Mouse (Mus musculus): ENCODE data around the gene Mettl8. TPM values are rescaled to one million over a fixed set of nuclear protein-coding genes. Genes with fewer than 3 reads are reported as not detected.

Mettl8 gene
- total RNA-seq, 2 experiments from 2014 or later, result 15.7 to 16.6 TPM

DNA sequence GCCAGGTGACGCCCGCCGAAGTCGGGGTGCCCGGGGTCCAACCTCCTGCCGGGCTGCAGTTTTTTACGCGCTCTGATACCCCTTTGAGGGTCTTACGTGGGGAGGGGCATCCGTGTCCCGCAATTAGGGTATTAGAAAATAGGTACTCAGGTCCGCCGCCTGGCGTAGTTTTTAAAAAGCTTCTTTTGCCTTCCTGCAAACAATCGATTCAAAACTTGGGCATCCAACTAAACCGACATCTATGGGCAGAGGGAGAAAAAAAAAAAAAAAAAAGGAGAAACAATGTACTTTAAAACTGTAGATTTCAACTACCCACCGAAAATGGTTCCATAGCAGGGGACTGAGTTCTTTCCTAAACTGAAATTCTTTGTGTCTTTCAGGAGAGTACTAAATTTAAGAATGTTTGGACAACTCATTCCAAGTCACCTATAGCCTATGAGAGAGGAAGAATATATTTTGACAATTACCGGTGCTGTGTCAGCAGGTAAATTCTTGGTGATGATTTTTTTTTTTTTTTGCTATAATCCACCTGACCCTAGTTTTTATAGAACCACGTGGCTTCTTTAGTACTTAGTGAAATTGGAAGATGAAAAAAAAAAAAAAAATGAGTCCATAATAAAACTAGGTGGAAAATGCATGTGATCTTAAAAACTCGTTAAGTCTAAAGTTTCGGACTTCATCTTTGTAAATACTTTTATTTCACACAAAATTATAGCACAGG is 892 bp upstream of the Mettl8 start:
- peak; percentile 63 for TF ChIP-seq CTCF (conservative IDR thresholded peaks at IDR 0.05)
- Histone ChIP-seq H3K4me3 (peak overlapping the region; percentile 74), H3K27ac (peak overlapping the region; percentile 95)
- no peak for DNase-seq (ENCODE audit: low spot score in 2 of 2)

DNA sequence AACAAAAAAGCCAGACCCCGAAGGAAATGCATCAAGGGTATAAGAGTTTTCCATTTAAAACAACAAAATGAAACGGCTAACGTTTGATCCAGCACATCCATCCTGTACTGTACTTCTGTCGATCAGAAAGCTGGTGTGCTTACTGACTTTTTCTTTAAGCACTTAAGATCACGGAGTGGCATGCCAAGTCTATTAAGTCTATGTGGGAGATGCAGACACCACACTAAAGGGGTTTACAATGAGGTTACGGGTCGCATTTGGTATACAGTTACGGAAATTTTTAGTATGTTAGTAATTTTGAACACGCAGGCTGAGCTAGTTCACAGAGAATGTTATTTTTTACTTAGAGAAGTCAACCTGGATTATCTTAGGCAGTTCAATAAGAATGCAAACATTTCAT is 667 bp downstream of the Mettl8 start:
- no peak for DNase-seq (ENCODE audit: low spot score in 2 of 2)
- TF ChIP-seq CTCF (conservative IDR thresholded peaks at IDR 0.05), result no peak
- Histone ChIP-seq H3K27ac (peak overlapping the region; percentile 95), H3K4me3 (peak overlapping the region; percentile 74)

DNA sequence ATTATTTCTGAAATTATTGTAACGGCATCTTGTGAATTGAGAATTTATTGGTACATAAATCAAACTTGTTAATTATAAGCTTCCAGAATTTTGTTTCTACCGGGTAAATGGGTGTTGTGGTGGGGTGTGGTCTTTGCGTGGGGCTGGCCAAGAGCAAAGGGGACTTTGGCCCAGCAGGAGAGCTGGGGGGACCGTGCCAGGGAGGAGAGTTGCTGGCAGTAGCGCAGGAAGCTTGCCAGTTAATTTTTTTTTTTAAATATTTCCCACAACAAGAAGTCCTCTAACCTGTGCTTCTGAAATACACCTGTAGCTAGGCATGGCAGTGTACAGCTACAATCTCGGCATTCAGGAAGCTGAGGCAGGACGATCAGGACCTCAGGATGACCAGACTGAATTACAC is 4.9 kb downstream of the Mettl8 start:
- Histone ChIP-seq H3K27ac (no peak overlapping the region), H3K4me3 (no peak overlapping the region)
- no peak for DNase-seq (ENCODE audit: low spot score in 2 of 2)
- no peak for TF ChIP-seq CTCF (conservative IDR thresholded peaks at IDR 0.05)

DNA sequence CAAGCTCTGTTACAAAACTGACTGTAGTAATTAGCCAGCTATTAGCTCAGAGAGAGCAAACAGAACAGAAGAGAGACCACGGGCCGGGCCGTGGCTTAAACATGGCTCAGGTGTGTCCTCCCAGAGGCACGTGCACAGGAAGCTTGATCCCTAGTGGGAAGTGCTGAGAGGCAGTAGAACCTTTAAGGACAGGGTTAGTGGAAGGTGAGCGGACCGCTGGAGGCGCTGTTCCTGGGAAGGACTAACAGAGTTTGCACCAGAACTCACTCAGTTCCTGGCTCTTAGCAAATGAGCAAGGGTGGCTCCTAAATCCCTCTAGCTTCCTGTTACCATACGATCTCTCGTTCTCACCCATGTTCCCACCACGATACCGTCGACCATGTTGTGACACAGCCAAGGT is 6.5 kb downstream of the Mettl8 start:
- no peak for DNase-seq (ENCODE audit: low spot score in 2 of 2)
- no peak overlapping the region for H3K4me3 ChIP-seq
- H3K27ac ChIP-seq, result no peak overlapping the region
- TF ChIP-seq CTCF (conservative IDR thresholded peaks at IDR 0.05), result 0 out of 2 replicates have a peak, but pooled peaks have one; percentile 5

DNA sequence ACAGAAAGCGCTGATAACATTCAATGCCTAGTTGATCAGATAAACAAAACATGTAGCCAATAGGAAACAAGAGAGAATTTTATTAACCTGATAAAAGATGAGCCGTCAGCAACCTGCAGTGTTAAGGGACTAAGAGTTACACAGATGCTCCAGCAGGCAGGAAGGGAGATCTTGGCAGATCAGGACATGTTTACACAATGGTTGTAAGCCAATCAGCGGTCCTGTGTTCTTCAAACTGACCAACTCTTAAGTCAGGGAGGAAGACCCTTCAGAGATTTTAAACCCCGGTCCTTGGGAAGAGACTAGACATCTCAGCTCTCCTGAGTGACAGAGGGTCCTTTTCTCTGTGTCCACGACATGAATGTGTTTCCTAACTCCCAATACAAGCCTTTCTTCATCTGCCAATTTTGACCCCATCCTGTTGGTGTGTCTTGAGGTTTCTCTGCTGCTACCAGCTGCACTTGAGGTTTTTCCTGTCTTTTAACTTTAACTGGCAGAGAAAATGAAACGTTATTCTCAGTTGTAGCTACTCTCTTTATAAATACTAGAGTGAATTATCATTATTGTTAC is 8.5 kb downstream of the Mettl8 start:
- no peak for TF ChIP-seq CTCF (conservative IDR thresholded peaks at IDR 0.05)
- Histone ChIP-seq H3K27ac (peak overlapping the region; percentile 77; the same call in 1 of the 2 replicates), H3K4me3 (no peak overlapping the region)
- DNase-seq (ENCODE audit: low spot score in 2 of 2), result no peak

DNA sequence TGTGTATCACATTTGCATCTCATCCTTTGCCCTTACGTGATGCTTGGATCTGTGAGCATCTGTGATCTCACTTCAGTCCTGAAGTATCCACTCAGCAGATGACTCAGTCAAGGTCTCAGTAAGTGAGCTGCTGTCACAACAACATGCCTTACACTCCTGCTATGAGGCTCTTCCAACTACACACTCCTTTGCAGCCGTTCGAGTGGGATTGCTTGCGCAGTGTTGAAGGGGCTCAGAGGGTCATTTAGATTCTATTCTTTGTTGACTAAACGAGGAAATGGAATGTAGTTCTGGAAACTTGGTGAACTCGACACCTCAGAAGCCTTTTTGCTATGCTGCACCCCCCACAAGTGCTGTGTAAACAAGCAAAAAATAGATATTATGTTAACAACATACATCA is 9.2 kb downstream of the Mettl8 start:
- no peak overlapping the region for H3K4me3 ChIP-seq

DNA sequence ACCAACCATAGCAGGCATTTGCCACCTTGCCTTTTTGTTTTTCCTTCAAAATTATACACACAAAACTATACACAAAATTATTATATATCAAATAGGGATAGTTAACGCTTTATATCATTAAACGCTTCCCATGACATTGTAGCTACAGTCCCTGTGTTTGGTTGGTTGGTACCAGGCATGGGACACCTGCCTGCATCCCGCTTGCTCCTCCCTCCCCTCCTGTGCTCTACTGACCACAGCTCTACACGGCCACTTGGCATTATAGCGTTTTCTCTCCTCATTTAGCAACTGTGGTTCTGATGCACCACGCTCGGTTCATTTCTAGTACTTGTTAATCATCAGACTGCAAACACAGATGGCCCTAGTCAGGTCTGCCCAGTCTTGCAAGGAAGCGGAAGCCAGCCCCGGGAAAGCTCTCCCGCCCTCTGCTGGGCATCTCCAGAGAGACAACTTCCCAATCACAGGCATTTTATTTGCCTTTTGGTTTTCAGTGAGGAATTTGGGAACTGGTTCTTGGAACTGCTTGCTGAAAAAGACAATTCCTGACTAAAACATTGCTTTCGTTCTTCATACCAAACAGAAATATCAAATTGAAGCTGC is 15.8 kb downstream of the Mettl8 start:
- peak; percentile 85 to 88 for DNase-seq (ENCODE audit: low spot score in 2 of 2)
- Histone ChIP-seq H3K27ac (peak overlapping the region; percentile 66; the same call in 1 of the 2 replicates), H3K4me3 (peak overlapping the region; percentile 34; the same call in 1 of the 2 replicates)
- peak; percentile 93 for TF ChIP-seq CTCF (conservative IDR thresholded peaks at IDR 0.05)

More for the DNA sequence above, 9.2 kb downstream of the Mettl8 start:
- no peak for TF ChIP-seq CTCF (conservative IDR thresholded peaks at IDR 0.05)
- no peak for DNase-seq (ENCODE audit: low spot score in 2 of 2)
- H3K27ac ChIP-seq, result peak overlapping the region; percentile 77

DNA sequence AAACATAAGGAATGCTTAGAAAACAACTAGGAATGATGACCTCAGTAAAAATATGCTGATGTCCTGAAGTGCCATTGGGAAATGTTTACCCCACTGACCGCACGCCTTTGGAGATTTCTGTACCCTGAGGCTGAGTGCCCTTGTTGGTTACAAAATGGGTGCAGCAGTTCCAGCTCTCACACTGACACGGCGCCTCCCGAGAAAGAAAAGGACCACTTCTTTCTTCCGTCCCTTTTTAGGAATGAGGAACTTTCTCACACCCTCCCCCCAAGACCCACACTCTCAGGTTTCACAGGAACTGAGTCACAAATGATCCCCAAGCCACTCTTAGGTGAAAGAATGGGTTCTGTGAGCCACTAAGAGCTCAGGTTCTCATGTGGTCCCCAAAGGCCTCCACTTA is 17.9 kb downstream of the Mettl8 start:
- H3K27ac ChIP-seq, result no peak overlapping the region
- no peak for DNase-seq (ENCODE audit: low spot score in 2 of 2)
- no peak overlapping the region for H3K4me3 ChIP-seq
- no peak for TF ChIP-seq CTCF (conservative IDR thresholded peaks at IDR 0.05)

DNA sequence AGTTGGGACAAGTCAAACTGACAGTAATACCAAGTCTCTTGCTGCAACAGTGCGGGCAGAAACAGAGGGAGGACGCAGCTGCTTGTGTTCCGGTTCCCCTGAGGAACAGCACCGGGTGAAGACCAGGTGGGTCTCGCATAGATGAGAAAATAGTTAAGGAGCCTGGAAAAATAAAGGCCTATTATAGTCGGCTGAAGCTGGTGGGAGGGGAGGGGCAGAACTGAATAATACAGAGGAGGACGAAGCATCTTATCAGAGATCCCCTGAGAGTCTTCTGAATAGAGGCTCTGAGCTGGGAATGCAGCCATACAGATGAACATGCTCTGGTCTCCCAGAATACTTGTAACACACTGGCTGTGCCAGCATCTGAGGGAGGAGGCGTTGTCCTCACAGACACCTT is 21.4 kb downstream of the Mettl8 start:
- no peak overlapping the region for H3K27ac ChIP-seq
- no peak for DNase-seq (ENCODE audit: low spot score in 2 of 2)
- no peak overlapping the region for H3K4me3 ChIP-seq
- TF ChIP-seq CTCF (conservative IDR thresholded peaks at IDR 0.05), result no peak

DNA sequence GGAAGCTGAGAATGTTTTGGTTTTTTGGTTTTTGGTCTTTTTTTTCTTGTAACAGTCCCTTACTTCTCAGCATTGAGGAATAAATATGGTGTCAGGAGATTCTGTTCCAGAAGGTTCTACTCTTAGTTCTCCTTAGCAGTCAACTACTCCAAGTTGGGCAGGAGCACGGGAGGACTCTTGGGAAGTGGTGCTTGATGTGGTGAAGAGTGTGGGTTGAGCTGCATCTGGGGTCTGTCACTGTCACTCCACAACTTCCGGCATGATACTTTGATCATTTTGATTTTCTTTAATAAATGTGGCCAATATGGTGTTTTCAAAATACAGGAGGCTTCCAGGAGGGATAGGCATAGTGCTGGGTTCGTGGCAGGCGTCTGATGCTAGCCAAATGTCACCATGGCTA is 22.4 kb downstream of the Mettl8 start:
- TF ChIP-seq CTCF (conservative IDR thresholded peaks at IDR 0.05), result no peak
- H3K4me3 ChIP-seq, result no peak overlapping the region
- no peak overlapping the region for H3K27ac ChIP-seq
- DNase-seq (ENCODE audit: low spot score in 2 of 2), result no peak

DNA sequence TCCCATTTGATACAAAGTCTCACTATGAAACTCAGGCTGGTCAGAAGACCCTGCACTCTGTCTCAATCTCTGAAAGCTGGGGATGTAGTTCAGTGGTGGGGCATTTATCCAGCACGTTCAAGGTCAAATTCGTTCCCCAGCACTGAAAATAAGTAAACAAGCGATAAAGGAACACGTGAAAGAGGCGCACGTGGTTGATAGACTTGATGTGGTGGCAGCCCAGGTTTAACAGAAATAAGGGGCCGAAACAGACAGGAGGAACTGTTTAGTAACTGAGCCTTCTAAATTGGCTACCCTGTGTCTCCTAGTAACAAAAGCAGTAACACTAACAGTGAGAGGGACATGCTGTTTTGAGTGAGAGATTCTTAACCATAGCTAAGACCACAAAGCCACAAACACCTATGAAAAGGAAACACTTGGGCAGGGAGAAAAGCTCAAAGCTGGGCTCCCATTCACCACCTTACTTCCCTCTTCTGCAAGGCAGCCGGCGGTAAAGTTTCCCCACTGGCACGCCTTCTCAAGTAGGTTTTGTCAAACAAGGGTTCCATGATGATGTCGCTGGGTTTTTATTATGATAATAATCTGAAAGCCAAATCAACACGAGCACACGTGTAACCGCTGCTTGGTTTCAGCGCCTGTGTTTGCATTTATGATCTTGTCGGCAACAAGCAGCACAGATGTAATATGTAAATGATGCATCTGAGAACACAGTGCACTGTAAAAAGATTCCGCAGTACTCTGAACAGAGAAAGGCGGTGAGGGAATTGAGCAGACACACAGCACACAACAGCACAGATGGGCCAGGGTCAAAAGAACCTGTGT is 23.2 kb downstream of the Mettl8 start:
- no peak for TF ChIP-seq CTCF (conservative IDR thresholded peaks at IDR 0.05)
- Histone ChIP-seq H3K27ac (no peak overlapping the region), H3K4me3 (no peak overlapping the region)
- DNase-seq (ENCODE audit: low spot score in 2 of 2), result no peak

DNA sequence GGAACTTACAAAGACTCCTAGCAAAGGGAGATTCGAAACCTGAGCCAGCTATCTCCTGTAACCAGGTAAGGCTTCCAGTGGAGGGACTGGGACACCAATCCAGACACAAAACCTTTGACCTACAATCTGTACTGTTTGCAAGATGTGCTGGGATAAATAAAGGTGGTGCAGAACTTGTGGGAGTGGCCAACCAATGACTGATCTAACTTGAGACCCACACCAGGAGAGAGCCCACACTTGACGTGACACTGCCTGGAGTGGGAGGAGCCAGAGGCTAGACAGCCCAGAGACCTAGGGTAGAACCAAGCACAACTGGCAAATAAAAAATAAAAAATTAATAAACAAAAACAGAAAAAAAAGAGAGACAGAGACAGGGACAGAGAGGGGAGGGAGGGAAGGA is 24.7 kb downstream of the Mettl8 start:
- no peak for TF ChIP-seq CTCF (conservative IDR thresholded peaks at IDR 0.05)

DNA sequence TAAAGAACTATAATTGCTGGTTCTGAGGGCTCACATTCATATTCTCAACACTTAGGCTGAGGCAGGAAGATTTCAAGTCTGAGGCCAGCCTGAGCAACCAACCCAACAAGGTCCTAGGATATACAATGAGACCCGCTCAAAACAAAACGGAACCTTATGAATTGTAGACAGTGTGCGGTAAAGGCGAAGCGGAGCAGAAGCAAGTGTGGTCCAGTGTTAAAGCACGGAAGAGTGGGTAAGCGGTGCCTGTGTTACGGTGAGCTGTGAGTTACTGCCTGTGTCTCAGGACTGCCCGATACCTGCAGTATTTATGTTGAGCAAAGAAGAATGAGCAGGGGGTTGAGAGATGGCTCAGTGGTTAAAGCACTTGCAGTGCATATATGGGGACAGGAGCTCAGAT is 27.8 kb downstream of the Mettl8 start:
- no peak overlapping the region for H3K27ac ChIP-seq
- no peak for DNase-seq (ENCODE audit: low spot score in 2 of 2)
- H3K4me3 ChIP-seq, result no peak overlapping the region
- TF ChIP-seq CTCF (conservative IDR thresholded peaks at IDR 0.05), result no peak

More for the DNA sequence above, 24.7 kb downstream of the Mettl8 start:
- H3K27ac ChIP-seq, result no peak overlapping the region
- H3K4me3 ChIP-seq, result no peak overlapping the region
- DNase-seq (ENCODE audit: low spot score in 2 of 2), result no peak
